Mouse (Mus musculus): Measurements from ENCODE around the gene Echdc1. TPM values are rescaled to one million over a fixed set of nuclear protein-coding genes. Genes with fewer than 3 reads are reported as not detected.

The Echdc1 gene
- 23.5 and 30.1 TPM in 2 replicates for polyA plus RNA-seq (2016; fragmentation: Nextera tagmentation; extraction: Ambion mirVana)

GRCm38 (mm10) chr10:29313064-29313638 is at the start of gene Echdc1:
TSS of gene Echdc1 (plus strand) at chr10:29313166.
- H3K27me3 ChIP-seq (ENCODE audit: insufficient read depth, poor library complexity, severe bottlenecking), result no peaks in the 10 kb centered on the region
- H3K27ac ChIP-seq, result peak within 1 kb of the TSS; percentile 96
- no peaks in the 10 kb centered on the region for H3K9me3 ChIP-seq
- no peaks in the 10 kb centered on the region for H3K36me3 ChIP-seq
- no peaks in the 10 kb centered on the region for H3K4me1 ChIP-seq
- WGBS, result under 1% methylated on average over 42 of the region's 49 CpGs
- peak within 1 kb of the TSS; percentile 75 for H3K4me3 ChIP-seq
- DNase-seq (ENCODE audit: low spot score), result peak; percentile 94

- H3K27me3 ChIP-seq (ENCODE audit: insufficient read depth, poor library complexity, severe bottlenecking), result no peaks in the 10 kb centered on the region
- no peak overlapping the region for H3K27ac ChIP-seq
- WGBS, result 77% methylated on average over 1 of the region's 1 CpGs
- no peak overlapping the region for H3K4me3 ChIP-seq
- H3K36me3 ChIP-seq, result no peaks in the 10 kb centered on the region
- H3K4me1 ChIP-seq, result no peaks in the 10 kb centered on the region
- no peaks in the 10 kb centered on the region for H3K9me3 ChIP-seq
- DNase-seq (ENCODE audit: low spot score), result no peak
These were observed 31.2 kb upstream of the Echdc1 start for GRCm38 (mm10) chr10:29281736-29282135.

DNA sequence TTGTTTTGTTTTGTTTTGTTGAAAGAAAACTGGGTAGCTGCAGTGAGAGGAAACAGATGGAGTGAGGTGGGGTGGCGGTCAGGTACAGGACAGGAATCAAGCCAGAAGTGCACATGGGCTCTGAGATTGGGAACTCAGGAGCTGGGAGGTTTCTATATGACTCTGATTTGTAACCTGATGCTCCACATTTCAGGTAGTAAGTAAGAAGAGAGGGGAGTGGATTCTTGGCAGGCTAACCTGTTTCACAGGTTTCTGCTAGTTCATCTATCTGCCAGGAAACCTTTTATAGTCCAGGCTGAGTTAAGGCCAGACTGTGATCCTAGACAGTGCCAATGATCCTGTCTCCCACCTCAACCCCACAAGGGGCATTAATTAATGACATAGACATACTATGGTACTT is 27.2 kb upstream of the Echdc1 start:
- H3K9me3 ChIP-seq, result no peaks in the 10 kb centered on the region
- no peaks in the 10 kb centered on the region for H3K27me3 ChIP-seq (ENCODE audit: insufficient read depth, poor library complexity, severe bottlenecking)
- H3K36me3 ChIP-seq, result no peaks in the 10 kb centered on the region
- H3K4me3 ChIP-seq, result no peak overlapping the region
- H3K27ac ChIP-seq, result no peak overlapping the region
- H3K4me1 ChIP-seq, result no peaks in the 10 kb centered on the region
- WGBS, result 85% methylated on average over 1 of the region's 1 CpGs
- no peak for DNase-seq (ENCODE audit: low spot score)

- no peak overlapping the region for H3K27ac ChIP-seq
- no peak for DNase-seq (ENCODE audit: low spot score)
- 90% methylated on average over 4 of the region's 4 CpGs for WGBS
- no peaks in the 10 kb centered on the region for H3K36me3 ChIP-seq
- no peaks in the 10 kb centered on the region for H3K4me1 ChIP-seq
- H3K4me3 ChIP-seq, result no peak overlapping the region
- no peaks in the 10 kb centered on the region for H3K27me3 ChIP-seq (ENCODE audit: insufficient read depth, poor library complexity, severe bottlenecking)
- H3K9me3 ChIP-seq, result no peaks in the 10 kb centered on the region
These were observed 10.7 kb upstream of the Echdc1 start for GRCm38 (mm10) chr10:29302230-29302629.

DNA sequence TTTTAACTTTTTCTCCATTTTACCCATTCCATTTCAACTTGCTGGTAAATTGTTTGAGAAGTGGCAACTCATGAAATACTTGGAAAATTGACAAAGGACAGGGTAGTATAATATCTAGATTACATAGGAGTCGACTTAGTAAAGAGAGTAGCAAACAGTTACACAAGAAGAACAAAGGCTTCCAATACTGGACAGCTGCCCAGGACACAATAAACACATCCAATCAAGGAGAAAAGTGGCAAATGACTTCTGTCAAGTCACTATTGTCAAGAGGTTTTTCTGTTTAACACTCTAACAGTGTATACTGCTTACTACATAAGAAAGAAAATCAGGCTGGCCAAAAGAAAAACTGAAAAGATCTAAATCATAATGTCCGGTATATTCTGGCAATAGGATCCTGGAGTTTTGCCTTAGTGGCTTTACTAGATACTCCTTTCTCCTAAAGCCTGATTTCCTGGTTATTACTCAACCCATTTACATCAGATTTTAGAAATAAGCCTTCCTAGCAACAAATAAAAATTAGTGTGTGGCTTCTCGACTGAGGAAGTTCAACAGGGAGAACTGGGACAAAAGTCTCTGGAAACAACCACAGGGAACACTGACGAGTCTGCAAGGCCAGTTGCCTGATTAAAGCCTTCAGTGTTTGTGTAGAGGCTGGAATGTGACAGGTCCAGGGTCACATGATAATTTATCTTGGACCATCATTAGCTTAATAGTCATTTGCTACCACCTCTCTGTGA is 1.3 kb upstream of the Echdc1 start:
- 71% methylated on average over 4 of the region's 4 CpGs for WGBS
- no peaks in the 10 kb centered on the region for H3K9me3 ChIP-seq
- H3K4me3 ChIP-seq, result no peak overlapping the region

GRCm38 (mm10) chr10:29313905-29314304 is 939 bp downstream of the Echdc1 start:
- Histone ChIP-seq H3K27me3 (ENCODE audit: insufficient read depth, poor library complexity, severe bottlenecking) (no peaks in the 10 kb centered on the region), H3K4me3 (peak overlapping the region; percentile 75), H3K4me1 (no peaks in the 10 kb centered on the region), H3K36me3 (peaks cover 2% of the 10 kb centered on the region; the same call in 1 of the 2 replicates), H3K27ac (peak overlapping the region; percentile 96), H3K9me3 (no peaks in the 10 kb centered on the region)
- DNase-seq (ENCODE audit: low spot score), result no peak
- 46% methylated on average over 5 of the region's 5 CpGs for WGBS

More for the DNA sequence above, 1.3 kb upstream of the Echdc1 start:
- H3K4me1 ChIP-seq, result no peaks in the 10 kb centered on the region
- DNase-seq (ENCODE audit: low spot score), result no peak
- no peaks in the 10 kb centered on the region for H3K27me3 ChIP-seq (ENCODE audit: insufficient read depth, poor library complexity, severe bottlenecking)
- no peak overlapping the region for H3K27ac ChIP-seq
- no peaks in the 10 kb centered on the region for H3K36me3 ChIP-seq

DNA sequence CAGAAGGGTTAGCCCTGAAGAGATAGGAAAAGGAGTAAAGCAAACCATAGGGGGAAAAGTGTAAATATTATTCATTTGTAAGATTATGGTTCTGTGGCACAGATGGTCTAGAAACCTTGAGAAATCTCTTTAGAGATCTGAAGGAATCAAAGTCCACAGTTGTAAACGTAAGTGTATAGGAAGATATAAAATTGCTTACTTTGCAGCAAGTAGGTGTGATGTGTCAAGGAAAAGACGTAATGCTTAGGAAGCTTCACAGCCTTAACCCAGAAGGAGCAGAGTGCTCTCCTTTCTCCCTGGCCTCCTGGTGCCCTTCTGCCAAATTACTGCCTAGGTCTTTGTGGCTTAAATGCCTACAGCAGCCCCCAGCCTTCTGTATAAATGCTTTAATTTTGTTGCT is 11.9 kb downstream of the Echdc1 start:
- Histone ChIP-seq H3K27ac (no peak overlapping the region), H3K4me1 (no peaks in the 10 kb centered on the region), H3K9me3 (no peaks in the 10 kb centered on the region), H3K4me3 (no peak overlapping the region), H3K27me3 (ENCODE audit: insufficient read depth, poor library complexity, severe bottlenecking) (no peaks in the 10 kb centered on the region), H3K36me3 (no peaks in the 10 kb centered on the region)
- no peak for DNase-seq (ENCODE audit: low spot score)
- 88% methylated on average over 2 of the region's 2 CpGs for WGBS

- DNase-seq (ENCODE audit: low spot score), result no peak
- no peaks in the 10 kb centered on the region for H3K4me1 ChIP-seq
- H3K27me3 ChIP-seq (ENCODE audit: insufficient read depth, poor library complexity, severe bottlenecking), result no peaks in the 10 kb centered on the region
- H3K36me3 ChIP-seq, result no peaks in the 10 kb centered on the region
- H3K27ac ChIP-seq, result no peak overlapping the region
- H3K4me3 ChIP-seq, result no peak overlapping the region
- WGBS, result 79% methylated on average over 4 of the region's 4 CpGs
- H3K9me3 ChIP-seq, result no peaks in the 10 kb centered on the region
These were observed 20.9 kb downstream of the Echdc1 start for GRCm38 (mm10) chr10:29333836-29334235.

DNA sequence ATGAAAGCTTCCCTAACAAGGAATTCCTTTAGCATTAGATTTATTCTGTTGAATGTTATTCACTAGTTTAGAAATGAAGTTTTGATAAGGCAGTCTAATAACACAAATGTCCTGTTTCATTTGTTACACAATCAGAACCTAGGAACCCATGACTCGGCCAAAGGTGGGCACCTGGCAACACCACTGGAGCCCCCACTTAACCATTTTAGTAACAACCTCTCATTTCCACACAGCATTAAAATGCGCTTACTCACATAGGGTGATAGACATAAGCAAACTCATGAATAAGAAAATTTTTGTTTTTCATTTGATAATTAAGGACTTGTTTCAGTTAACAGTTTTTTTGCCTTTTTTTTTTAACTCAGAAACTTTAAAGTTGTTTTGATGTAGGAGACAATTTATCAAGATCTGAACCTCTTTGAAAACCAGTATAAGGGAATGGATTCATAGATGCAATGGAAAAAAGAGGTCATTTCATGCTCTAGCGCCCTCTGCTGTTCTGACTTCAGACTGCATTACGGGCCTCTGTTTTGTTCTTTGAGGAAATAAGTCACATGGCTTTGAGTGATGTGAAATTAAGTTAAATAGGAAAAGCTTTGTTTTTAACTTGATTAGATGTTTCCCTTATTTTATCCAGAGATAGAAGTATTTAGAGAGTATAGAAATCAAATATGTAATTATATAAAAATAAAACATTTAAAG is 25.5 kb downstream of the Echdc1 start:
- Histone ChIP-seq H3K36me3 (0 out of 2 replicates have a peak, but pooled peaks cover 4% of the 10 kb centered on the region), H3K4me1 (no peaks in the 10 kb centered on the region), H3K27ac (no peak overlapping the region), H3K9me3 (no peaks in the 10 kb centered on the region), H3K27me3 (ENCODE audit: insufficient read depth, poor library complexity, severe bottlenecking) (no peaks in the 10 kb centered on the region), H3K4me3 (no peak overlapping the region)
- DNase-seq (ENCODE audit: low spot score), result peak; percentile 77
- WGBS, result 51% methylated on average over 4 of the region's 4 CpGs

DNA sequence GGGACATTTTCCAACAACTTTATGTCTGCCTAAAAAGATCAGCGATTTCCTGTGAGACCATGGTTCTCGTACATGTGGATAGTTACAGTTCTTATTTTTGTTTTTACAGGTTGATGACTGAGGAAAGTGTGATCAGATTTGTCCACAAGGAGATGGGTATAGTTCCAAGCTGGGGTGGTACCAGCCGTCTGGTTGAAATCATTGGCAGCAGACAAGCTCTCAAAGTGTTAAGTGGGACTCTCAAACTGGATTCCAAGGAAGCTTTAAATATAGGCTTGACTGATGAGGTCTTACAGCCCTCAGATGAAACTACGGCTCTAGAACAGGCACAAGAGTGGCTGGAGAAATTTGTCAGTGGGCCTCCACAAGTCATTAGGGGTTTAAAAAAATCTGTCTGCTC is 31.3 kb downstream of the Echdc1 start:
- WGBS, result 65% methylated on average over 4 of the region's 4 CpGs
- Histone ChIP-seq H3K9me3 (no peaks in the 10 kb centered on the region), H3K4me3 (no peak overlapping the region), H3K36me3 (peaks cover 33% of the 10 kb centered on the region), H3K27me3 (ENCODE audit: insufficient read depth, poor library complexity, severe bottlenecking) (no peaks in the 10 kb centered on the region), H3K4me1 (no peaks in the 10 kb centered on the region), H3K27ac (no peak overlapping the region)
- no peak for DNase-seq (ENCODE audit: low spot score)

- no peak for DNase-seq (ENCODE audit: low spot score)
- Histone ChIP-seq H3K27ac (no peak overlapping the region), H3K27me3 (ENCODE audit: insufficient read depth, poor library complexity, severe bottlenecking) (no peaks in the 10 kb centered on the region), H3K4me3 (no peak overlapping the region), H3K36me3 (peaks cover 32% of the 10 kb centered on the region), H3K4me1 (no peaks in the 10 kb centered on the region), H3K9me3 (no peaks in the 10 kb centered on the region)
- WGBS, result 97% methylated on average over 7 of the region's 7 CpGs
These were observed 33.7 kb downstream of the Echdc1 start for GRCm38 (mm10) chr10:29346638-29347037.

DNA sequence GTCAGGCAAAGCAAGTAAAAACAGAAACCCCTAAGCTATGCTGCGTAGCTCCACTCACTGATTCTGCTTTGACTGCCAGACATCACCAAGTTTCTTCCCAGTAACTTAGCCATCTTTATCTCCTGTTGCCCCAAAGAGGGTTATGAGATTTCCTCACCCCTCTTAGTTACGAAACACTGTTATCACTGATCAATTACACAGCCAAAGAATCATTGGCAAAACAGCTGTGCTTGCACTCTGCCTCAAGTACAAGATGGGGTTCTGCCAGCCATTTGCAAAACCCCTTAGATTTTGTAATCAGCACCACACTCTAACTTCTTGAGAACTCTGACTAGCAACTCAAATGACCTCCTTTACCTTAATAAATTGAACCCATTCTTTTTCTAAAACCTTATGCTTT is 38.5 kb downstream of the Echdc1 start:
- H3K36me3 ChIP-seq, result peaks cover 19% of the 10 kb centered on the region
- H3K27ac ChIP-seq, result no peak overlapping the region
- DNase-seq (ENCODE audit: low spot score), result no peak
- no peaks in the 10 kb centered on the region for H3K9me3 ChIP-seq
- H3K4me3 ChIP-seq, result no peak overlapping the region
- WGBS, result 70% methylated on average over 2 of the region's 2 CpGs
- no peaks in the 10 kb centered on the region for H3K4me1 ChIP-seq
- H3K27me3 ChIP-seq (ENCODE audit: insufficient read depth, poor library complexity, severe bottlenecking), result no peaks in the 10 kb centered on the region

GRCm38 (mm10) chr10:29352575-29352974 is 39.6 kb downstream of the Echdc1 start:
- H3K36me3 ChIP-seq, result peaks cover 7% of the 10 kb centered on the region
- 62% methylated on average over 3 of the region's 3 CpGs for WGBS

More at GRCm38 (mm10) chr10:29352575-29352974, 39.6 kb downstream of the Echdc1 start:
- DNase-seq (ENCODE audit: low spot score), result no peak
- Histone ChIP-seq H3K4me1 (no peaks in the 10 kb centered on the region), H3K27me3 (ENCODE audit: insufficient read depth, poor library complexity, severe bottlenecking) (no peaks in the 10 kb centered on the region), H3K27ac (no peak overlapping the region), H3K9me3 (no peaks in the 10 kb centered on the region), H3K4me3 (no peak overlapping the region)

Data from heart, embryonic 10.5 days (tissue).